Mouse (Mus musculus): ENCODE data around the gene Afap1.

- TF ChIP-seq CTCF (IDR thresholded peaks at IDR 0.05; ENCODE audit: insufficient read depth, low read depth, low read length), result no peak
- no peak for TF ChIP-seq POLR2A (IDR thresholded peaks at IDR 0.05; ENCODE audit: insufficient read depth, low read depth, low read length)
Observed at GRCm38 (mm10) chr5:35884689-35885088, 8.4 kb upstream of the Afap1 start.

Measured in olfactory bulb, adult 2 months (tissue).